Mouse (Mus musculus) heart, postnatal 36 days (tissue): ENCODE data around the gene Mid1. TPM values are rescaled to one million over a fixed set of nuclear protein-coding genes. Genes with fewer than 3 reads are reported as not detected.
A peak's percentile ranks its signal among the peaks of the same experiment; 100 is the strongest.

Experiments
- DNase-seq, 2 experiments: peaks; one replicate each; pipeline ENCODE4 v3.0.0; 2021 to 2022
- intact Hi-C: fragments of 180-260 bp; cut with DNase I; formaldehyde crosslinking; loops from one replicate; pipeline ENCODE4 v1.15.1; 2025
- total RNA-seq, 2 experiments: library from RNA; stranded (reverse); gene quantifications; 2 replicates each; pipeline ENCODE4 v1.2.3; 2021

Mid1 gene
- total RNA-seq, 2 experiments from 2014 or later = 4.2 TPM

- DNase-seq = peak in 1 of 2 experiments; percentile 3
- intact Hi-C loops = loop anchor here (5.0 to 10.0 kb wide), 3 partner anchors 63 to 101 kb away; no protein-coding TSS in a partner anchor
Measured at GRCm38 (mm10) chrX:169881253-169882219, 196.5 kb downstream of the Mid1 start.

- DNase-seq = no peak
- intact Hi-C loops = loop anchor here (5.0 to 10.0 kb wide), 3 partner anchors 63 to 100 kb away; no protein-coding TSS in a partner anchor
Measured at GRCm38 (mm10) chrX:169882220-169882609, 197.2 kb downstream of the Mid1 start.

DNA sequence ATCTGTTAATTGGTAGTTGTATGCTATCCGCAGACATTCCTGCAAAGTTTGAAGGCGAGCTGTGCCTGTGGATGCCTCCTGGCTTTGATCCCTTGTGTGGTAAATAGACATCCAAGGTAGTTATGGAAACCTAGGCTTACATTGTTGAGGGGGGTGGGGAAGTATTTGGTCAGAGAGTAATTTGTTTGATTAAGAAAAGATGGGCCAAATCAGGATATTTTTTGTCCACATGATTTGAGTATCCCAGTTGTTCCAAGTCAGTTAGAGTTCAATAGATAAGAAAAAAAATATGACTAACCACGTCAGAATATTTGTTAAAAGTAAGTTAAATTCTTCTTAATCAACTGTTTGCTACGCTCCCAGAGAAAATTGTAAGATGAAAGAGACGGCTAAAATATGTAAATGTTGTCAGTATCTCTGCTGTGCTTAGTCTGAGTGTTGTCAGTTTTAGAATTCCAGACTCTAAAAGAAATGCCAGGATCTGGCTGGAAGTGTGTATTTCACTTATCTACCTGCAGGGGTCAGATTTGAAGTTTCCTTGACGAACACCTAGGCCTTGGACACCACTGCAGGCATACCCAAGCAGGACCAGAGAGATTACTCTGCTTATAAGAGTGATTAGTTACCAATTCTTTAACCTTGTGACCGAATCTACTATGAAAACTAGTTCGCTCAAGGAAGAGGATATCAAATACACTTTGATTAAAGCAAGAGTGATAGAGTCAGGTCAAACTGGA is 198.7 kb downstream of the Mid1 start:
- intact Hi-C loops = loop anchor here (5.0 to 10.0 kb wide), 3 partner anchors 61 to 99 kb away; no protein-coding TSS in a partner anchor
- DNase-seq = no peak

GRCm38 (mm10) chrX:169890541-169890940 is 205.5 kb downstream of the Mid1 start:
- intact Hi-C loops = no loop called here
- no peak for DNase-seq

DNA sequence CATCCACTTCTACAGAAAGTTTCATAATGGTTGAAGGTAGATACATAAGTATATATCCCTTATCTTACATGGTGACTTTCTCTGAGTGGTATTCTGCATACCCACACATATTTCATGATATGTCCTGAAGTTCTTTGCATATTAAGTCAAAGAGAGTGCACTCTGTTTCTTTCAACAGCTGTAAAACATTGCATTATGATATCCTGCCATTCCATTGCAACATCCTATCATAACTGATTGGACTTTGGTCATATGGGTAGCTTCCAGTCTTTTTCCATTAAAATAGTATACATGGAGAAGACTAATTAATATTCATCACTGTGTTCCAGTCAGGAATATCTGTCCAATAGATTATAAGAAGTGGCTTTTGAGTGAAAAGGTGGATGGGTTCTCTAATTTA is 207.1 kb downstream of the Mid1 start:
- intact Hi-C loops = no loop called here
- no peak for DNase-seq

- DNase-seq = no peak
- intact Hi-C loops = no loop called here
Measured at GRCm38 (mm10) chrX:169892631-169893030, 207.6 kb downstream of the Mid1 start.

GRCm38 (mm10) chrX:169899227-169899950 is 214.4 kb downstream of the Mid1 start:
- intact Hi-C loops = no loop called here
- no peak for DNase-seq

DNA sequence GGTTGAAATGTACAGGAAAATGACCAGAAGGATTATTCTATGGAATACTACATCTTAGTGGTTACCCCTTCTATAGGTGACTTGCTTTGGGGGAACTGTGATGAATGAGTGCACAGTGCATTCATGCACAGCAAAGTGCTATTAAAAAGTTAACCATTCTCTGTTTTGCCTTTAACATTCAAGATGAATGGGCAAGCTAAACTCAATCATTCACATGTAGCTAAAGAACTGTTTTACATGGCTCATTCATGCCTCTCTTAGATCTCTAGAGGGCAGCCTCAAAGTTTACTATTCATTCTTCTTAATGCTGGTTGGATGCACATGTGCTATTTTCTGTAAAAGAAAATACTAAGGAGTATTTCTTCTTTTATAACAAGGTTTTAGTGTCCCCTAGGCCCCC is 217.9 kb downstream of the Mid1 start:
- intact Hi-C loops = no loop called here
- DNase-seq = no peak

GRCm38 (mm10) chrX:169903656-169904055 is 218.7 kb downstream of the Mid1 start:
- no peak for DNase-seq
- intact Hi-C loops = no loop called here

DNA sequence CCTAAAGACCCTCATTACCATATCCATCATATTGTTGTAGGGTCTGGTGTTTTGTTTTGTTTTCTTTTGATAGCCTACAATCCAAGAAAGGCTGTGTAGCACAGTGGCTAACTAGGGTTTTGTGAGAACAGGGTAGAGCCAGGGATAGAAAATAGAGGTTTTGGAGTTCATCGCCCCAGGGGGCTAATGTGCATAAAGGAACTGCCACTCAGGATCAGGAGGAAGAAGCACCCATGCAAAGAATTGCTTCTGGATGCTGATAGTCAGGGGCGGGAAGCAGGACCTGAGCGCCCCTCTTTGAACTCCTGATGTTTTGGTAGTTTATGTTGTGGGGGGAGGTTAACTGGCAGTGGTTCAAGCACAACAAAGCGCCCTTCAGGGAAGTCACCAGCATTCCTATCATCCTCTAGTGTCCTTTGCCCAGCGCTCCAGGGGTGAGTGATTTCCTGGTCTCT is 221.1 kb downstream of the Mid1 start:
- no peak for DNase-seq
- intact Hi-C loops = loop anchor here (1.0 kb wide), 1 partner anchor 21 kb away; no protein-coding TSS in a partner anchor

- DNase-seq = no peak
- intact Hi-C loops = no loop called here
Measured at GRCm38 (mm10) chrX:169909898-169910297, 224.9 kb downstream of the Mid1 start.

GRCm38 (mm10) chrX:169915738-169916137 is 230.7 kb downstream of the Mid1 start:
- intact Hi-C loops = loop anchor here (1.0 kb wide), 1 partner anchor 71 kb away; no protein-coding TSS in a partner anchor
- DNase-seq = peak; percentile 21 to 30

DNA sequence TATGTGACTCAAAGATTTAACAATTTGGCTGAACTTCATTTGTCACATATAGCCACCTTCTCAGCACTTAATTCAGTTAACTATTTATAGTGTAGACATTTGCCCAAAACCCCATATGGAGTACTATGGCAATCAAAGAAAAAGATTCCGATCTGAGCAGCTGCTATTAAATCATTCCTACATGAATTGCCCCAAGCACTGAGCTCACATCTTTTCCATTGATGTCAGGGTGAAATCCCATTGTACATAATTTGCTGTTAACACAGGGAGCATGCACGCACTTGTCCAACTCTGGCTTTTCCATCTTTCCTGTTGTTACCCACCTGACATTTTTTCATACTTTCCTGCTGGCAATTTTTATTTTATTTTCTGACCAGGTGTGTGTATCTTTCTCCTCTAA is 237.5 kb downstream of the Mid1 start:
- intact Hi-C loops = no loop called here

GRCm38 (mm10) chrX:169923417-169923816 is 238.4 kb downstream of the Mid1 start:
- intact Hi-C loops = no loop called here
- no peak for DNase-seq

More for the DNA sequence above, 237.5 kb downstream of the Mid1 start:
- DNase-seq = no peak

DNA sequence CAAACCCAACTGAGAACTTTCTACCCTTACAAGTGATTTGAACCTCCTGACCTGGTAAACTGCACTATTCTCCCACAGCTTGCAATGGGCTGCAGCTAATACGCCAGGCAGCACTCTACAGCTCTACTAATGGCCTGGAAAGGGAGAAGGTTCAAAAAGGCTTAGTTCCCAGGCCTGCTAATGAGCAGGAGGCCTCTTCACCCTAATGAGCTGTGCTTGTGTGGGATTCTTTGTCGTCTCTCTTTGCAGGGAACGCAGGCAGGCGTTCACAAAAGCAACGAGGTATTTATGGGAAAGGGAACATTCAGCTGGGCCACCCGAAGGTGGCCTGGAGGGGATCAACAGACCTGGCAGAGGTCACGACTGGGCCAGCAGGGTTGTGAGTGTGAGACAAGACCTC is 240.6 kb downstream of the Mid1 start:
- intact Hi-C loops = no loop called here

DNA sequence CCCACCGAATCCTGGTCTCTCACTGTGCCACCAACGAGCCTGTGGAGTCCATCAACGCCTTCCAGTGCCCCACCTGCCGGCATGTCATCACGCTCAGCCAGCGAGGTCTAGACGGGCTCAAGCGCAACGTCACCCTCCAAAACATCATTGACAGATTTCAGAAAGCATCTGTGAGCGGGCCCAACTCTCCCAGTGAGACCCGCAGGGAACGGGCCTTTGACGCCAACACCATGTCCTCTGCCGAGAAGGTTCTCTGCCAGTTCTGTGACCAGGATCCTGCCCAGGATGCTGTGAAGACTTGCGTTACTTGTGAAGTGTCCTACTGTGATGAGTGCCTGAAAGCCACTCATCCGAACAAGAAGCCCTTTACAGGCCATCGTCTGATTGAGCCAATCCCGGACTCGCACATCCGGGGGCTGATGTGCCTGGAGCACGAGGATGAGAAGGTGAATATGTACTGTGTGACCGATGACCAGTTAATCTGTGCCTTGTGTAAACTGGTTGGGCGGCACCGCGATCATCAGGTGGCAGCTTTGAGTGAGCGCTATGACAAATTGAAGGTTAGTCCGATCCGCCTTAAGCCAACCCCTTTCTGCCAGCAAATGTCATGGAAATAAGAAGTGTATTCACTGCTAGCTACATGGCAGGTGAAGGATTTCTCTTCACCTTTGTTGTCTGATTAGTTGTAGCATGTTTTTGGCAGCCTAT is 242.3 kb downstream of the Mid1 start:
- intact Hi-C loops = loop anchor here (1.0 kb wide), 1 partner anchor 21 kb away; no protein-coding TSS in a partner anchor
- no peak for DNase-seq

More for the DNA sequence above, 240.6 kb downstream of the Mid1 start:
- no peak for DNase-seq

- no peak for DNase-seq
- intact Hi-C loops = loop anchor here (1.0 kb wide), 1 partner anchor 35 kb away; no protein-coding TSS in a partner anchor
Measured at GRCm38 (mm10) chrX:169930868-169931267, 245.9 kb downstream of the Mid1 start.

DNA sequence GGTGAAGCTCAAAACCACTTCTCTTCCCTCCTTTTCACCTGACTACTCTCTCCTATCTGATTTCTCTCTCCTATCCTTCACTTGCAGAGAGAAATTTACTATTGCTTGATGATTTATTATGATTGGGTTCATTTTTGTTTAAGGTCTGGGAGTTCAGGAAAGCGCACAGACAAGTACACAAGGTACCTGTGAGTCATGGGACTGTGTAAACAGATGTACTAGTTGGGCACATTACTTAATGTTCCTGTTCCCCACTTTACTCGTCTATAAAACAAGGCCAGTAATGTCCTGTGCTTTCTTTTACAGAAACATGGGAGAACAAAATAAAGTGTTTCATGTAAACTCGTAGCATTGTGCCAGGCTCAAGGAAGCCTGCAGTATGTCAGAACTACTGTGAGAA is 248.2 kb downstream of the Mid1 start:
- DNase-seq = no peak
- intact Hi-C loops = no loop called here

DNA sequence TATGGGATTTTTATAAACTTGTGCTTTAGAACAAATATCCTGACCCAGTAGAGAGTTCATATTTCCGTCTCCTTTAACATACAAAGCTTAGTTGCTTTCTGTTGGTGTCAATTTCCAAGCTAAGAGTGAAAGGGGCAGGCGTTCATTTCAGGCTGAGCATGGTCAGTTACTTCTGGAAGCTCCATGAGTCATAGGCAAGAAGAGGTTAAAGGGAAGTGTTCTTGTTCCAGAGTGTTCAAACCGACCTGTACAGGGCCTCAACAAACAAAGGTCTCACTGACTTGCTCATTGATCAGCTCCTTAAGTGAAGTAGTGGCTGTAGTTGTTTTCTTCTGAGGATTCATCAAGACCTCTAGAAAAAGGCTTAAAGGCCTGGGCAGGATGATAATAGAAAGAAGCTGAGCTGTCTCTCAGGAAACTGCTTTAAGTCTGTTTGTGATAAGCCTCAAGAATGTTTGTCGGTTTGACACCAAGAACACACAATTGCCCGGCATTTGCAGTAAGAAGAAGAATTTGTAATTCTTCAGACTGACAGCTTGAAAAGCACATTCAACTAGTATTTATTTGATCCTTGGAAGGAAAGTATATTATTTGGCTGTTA is 252.2 kb downstream of the Mid1 start:
- intact Hi-C loops = no loop called here
- no peak for DNase-seq
